Mouse (Mus musculus) spleen, postnatal 0 days (tissue): Measurements from ENCODE around the gene Gpr88. TPM values are rescaled to one million over a fixed set of nuclear protein-coding genes. Genes with fewer than 3 reads are reported as not detected.

Experiments
- polyA plus RNA-seq: library from polyadenylated mRNA; unstranded; fragments of >200 nt; fragmentation: Nextera tagmentation; extraction: Ambion mirVana; gene quantifications from 2 replicates; pipeline ENCODE4 v1.2.1, GENCODE M21; 2015

Gene Gpr88
- 3.1 and 4.8 TPM in 2 replicates for polyA plus RNA-seq

GRCm38 (mm10) chr3:116253077-116253531, at the start of gene Gpr88:
Gpr88 (minus strand) TSS chr3:116253503.

Other genes with a start within 250 kb of the Gpr88 start
- 13.4 and 15.0 TPM in 2 replicates for gene Slc30a7, start 246.1 kb downstream of the Gpr88 start, polyA plus RNA-seq
- 5.7 and 8.3 TPM in 2 replicates for gene Extl2, start 246.0 kb downstream of the Gpr88 start, polyA plus RNA-seq
- gene Vcam1, start 123.8 kb downstream of the Gpr88 start, polyA plus RNA-seq: 70.4 and 93.5 TPM in 2 replicates
- 3.8 and 5.3 TPM in 2 replicates for gene Cdc14a, start 170.5 kb upstream of the Gpr88 start, polyA plus RNA-seq